Mouse (Mus musculus): ENCODE measurements around the gene Limch1.

GRCm38 (mm10) chr5:66968925-66969711 lies 223.5 kb downstream of the Limch1 start:
- TF ChIP-seq POLR2A (IDR thresholded peaks at IDR 0.05; ENCODE audit: borderline replicate concordance, low read depth, low read length), result no peak
- TF ChIP-seq CTCF (IDR thresholded peaks at IDR 0.05; ENCODE audit: low read depth, low read length), result no peak

All from bone marrow macrophage, adult 2 months (primary cell).